Mouse (Mus musculus) ES-Bruce4 (cell line): ENCODE measurements at regions not wholly inside any gene's neighbourhood (a gene's known extent, or its start where the extent isn't known, plus 50 kb on each side); places are given as distances from the start of the nearest gene placed in this dataset.

Experiments
- CTCF ChIP-seq: IDR thresholded peaks from one replicate; pipeline ENCODE4 v1.8.1; 2011; ENCODE audit warnings: low read depth, low read length
- EP300 ChIP-seq: IDR thresholded peaks from 2 replicates; pipeline ENCODE4 v1.6.1; 2011; ENCODE audit warnings: low read depth, low read length; ENCODE audit not compliant: insufficient read depth
- POLR2A ChIP-seq: IDR thresholded peaks from one replicate; pipeline ENCODE4 v1.8.1; 2011; ENCODE audit warnings: low read length; ENCODE audit not compliant: insufficient read depth

DNA sequence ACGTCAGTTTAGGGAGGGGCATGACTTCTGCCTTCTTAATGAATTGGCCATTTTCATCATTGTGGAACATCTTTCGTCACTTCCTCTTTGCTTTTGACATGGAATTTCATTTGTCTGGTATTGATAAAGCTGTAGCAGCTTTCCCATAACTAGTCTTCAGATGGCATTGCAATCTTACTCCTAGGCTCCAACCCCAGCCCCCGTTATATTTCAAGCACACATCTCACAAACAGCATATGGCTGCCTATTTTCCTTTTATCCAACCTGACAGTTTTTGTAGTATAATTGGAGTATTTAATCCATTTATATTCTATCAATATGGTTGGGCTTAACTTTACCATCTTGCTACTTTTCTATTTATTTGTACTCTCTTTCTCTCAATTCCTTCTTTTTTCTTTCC is 114.5 kb upstream of the Map1b start:
- TF ChIP-seq CTCF = no peak
- no peak for TF ChIP-seq EP300
- no peak for TF ChIP-seq POLR2A
